Mouse (Mus musculus): Measurements from ENCODE around the gene Car8. TPM values are rescaled to one million over a fixed set of nuclear protein-coding genes. Genes with fewer than 3 reads are reported as not detected.

The Car8 gene
- polyA plus RNA-seq, 1 experiment from 2014 or later: 40.1 TPM

DNA sequence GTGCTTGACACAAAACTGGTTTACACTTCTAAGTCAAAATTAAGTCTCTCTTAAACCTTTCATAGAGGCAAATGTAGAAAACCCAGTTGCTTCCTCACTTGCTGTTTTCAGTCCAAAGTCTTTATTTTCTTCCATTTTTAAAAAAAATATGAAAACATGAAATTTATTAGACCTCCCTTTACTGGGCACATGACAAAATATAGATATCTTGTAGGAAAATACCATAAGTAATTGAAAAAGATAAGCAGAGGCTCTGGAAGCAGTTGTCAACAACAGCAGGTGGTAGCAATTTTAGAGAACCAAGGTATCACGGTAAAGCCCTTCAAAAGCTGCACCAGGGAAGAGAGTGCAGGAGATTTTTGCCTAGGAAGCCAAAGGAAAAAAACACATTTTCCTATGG is 30.9 kb downstream of the Car8 start:
- Histone ChIP-seq H3K9me3 (ENCODE audit: control insufficient read depth, low read length) (no peaks in the 10 kb centered on the region), H3K4me2 (ENCODE audit: low read length) (no peak overlapping the region), H3K4me1 (ENCODE audit: control insufficient read depth, insufficient read depth, low read depth, low read length) (no peaks in the 10 kb centered on the region), H3K27me3 (replicated peaks; ENCODE audit: control insufficient read depth, insufficient read depth, low read length) (no peaks in the 10 kb centered on the region), H3K9ac (ENCODE audit: low read depth, low read length) (no peak overlapping the region), H3K4me3 (ENCODE audit: low read length) (no peak overlapping the region), H3K36me3 (ENCODE audit: control insufficient read depth, insufficient read depth, low read length) (no peaks in the 10 kb centered on the region), H3K27ac (ENCODE audit: low read depth, low read length) (no peak overlapping the region)
- no peak for ATAC-seq
- WGBS: 86% methylated on average over 1 of the region's 1 CpGs

DNA sequence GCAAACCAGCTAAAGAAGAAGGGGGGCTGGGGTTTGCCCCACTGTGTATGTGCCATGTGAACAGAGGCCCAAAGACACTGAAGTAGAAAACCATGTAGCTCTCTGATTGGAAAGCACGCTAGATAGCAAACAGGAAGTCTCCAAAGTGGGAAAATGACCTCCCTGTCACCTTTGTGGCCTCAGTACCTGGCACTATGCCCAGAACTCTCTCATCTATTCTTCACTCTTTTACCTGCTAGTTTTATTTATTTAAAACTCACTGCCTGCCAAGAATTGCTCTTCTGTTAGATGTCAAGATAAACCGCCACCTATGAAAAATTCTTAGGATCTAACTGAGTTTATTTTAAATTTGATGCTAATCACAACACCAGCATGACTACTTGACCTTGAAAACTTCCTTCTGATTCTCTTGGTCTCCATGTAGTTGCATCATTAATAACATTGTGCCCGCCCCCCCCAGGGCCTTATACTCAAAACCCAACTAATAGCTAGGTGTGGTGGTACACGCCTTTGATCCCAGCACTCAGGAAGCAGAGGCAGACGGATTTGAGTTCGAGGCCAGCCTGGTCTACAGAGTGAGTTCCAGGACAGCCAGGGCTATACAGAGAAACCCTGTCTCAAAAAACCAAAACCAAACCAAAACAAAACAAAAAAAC is 31.8 kb downstream of the Car8 start:
- Histone ChIP-seq H3K27ac (ENCODE audit: low read depth, low read length) (no peak overlapping the region), H3K4me2 (ENCODE audit: low read length) (no peak overlapping the region), H3K9ac (ENCODE audit: low read depth, low read length) (no peak overlapping the region), H3K9me3 (ENCODE audit: control insufficient read depth, low read length) (no peaks in the 10 kb centered on the region), H3K4me3 (ENCODE audit: low read length) (no peak overlapping the region), H3K27me3 (replicated peaks; ENCODE audit: control insufficient read depth, insufficient read depth, low read length) (no peaks in the 10 kb centered on the region), H3K4me1 (ENCODE audit: control insufficient read depth, insufficient read depth, low read depth, low read length) (no peaks in the 10 kb centered on the region), H3K36me3 (ENCODE audit: control insufficient read depth, insufficient read depth, low read length) (no peaks in the 10 kb centered on the region)
- WGBS: 93% methylated on average over 6 of the region's 6 CpGs
- no peak for ATAC-seq

DNA sequence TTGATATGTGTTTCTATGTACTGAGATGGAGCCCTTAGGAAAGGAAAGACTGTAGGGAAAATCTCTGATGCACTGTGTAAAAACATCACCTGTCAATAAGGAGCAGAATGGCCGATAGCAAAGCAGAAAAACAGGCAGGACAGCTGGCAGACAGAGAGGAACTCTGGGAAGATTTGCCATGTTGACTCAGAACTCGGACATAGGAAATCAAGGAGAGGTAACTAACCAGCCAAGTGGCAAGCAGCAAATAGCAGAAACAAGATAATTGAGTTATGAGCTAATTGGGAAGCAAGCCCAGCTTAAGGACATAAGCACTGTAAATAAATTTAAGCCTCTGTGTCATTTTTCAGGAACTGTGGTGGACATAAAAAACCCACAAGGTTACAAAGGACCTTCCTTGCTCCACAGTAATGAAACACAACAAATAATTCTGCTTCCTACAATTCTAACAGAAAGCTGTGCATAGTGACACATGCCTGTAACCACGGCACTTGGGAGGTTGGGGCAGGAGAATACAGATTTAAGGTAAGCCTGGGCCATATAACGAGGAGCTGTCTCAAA is 33.7 kb downstream of the Car8 start:
- Histone ChIP-seq H3K9ac (ENCODE audit: low read depth, low read length) (no peak overlapping the region), H3K4me2 (ENCODE audit: low read length) (no peak overlapping the region), H3K9me3 (ENCODE audit: control insufficient read depth, low read length) (no peaks in the 10 kb centered on the region), H3K4me1 (ENCODE audit: control insufficient read depth, insufficient read depth, low read depth, low read length) (no peaks in the 10 kb centered on the region), H3K27me3 (replicated peaks; ENCODE audit: control insufficient read depth, insufficient read depth, low read length) (no peaks in the 10 kb centered on the region), H3K27ac (ENCODE audit: low read depth, low read length) (no peak overlapping the region), H3K4me3 (ENCODE audit: low read length) (no peak overlapping the region), H3K36me3 (ENCODE audit: control insufficient read depth, insufficient read depth, low read length) (no peaks in the 10 kb centered on the region)
- WGBS: 73% methylated on average over 4 of the region's 4 CpGs
- ATAC-seq: no peak

DNA sequence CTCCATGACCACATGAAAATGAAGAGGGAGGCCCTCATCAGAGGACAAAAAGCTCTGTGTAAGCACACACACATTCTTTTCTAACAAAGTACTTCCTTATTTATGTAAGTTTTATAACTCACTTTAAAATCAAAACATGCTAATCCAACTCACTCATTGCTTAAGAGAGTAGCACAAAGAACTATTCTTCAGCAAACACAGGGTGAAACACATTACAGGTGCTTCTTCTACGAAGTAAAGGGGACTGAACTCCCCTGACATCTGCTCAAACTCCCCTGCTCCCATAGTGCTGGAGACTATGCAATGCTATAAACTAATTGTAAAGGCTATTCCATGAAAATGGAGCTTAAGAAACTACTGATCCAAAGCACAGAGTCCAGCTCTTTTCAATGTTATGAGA is 35.5 kb downstream of the Car8 start:
- H3K27ac ChIP-seq (ENCODE audit: low read depth, low read length): no peak overlapping the region
- H3K27me3 ChIP-seq (replicated peaks; ENCODE audit: control insufficient read depth, insufficient read depth, low read length): no peaks in the 10 kb centered on the region
- H3K4me2 ChIP-seq (ENCODE audit: low read length): no peak overlapping the region
- H3K9me3 ChIP-seq (ENCODE audit: control insufficient read depth, low read length): no peaks in the 10 kb centered on the region
- no peak for ATAC-seq
- no peak overlapping the region for H3K9ac ChIP-seq (ENCODE audit: low read depth, low read length)
- no peak overlapping the region for H3K4me3 ChIP-seq (ENCODE audit: low read length)
- WGBS: 73% methylated on average over 1 of the region's 1 CpGs
- no peaks in the 10 kb centered on the region for H3K4me1 ChIP-seq (ENCODE audit: control insufficient read depth, insufficient read depth, low read depth, low read length)
- H3K36me3 ChIP-seq (ENCODE audit: control insufficient read depth, insufficient read depth, low read length): no peaks in the 10 kb centered on the region

DNA sequence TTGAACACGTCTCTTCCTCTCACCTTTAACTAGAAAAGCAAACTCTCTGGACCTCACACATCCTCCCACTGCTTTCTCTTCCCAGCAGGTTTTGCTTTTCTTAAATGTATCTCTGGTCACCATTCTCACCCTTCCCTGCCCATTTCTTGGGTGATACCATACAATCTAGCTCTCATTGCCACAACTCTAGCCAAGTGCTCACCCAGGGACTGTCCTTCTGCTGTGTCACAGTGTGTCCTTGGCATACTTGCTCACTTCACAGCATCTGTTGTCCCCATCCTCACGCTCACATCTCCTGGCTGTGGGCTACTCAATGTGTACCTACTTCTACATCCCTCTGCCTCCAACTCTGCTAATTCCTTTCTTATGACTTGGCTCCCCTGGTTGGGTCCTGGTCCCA is 37.2 kb downstream of the Car8 start:
- WGBS: 85% methylated on average over 2 of the region's 2 CpGs
- H3K27me3 ChIP-seq (replicated peaks; ENCODE audit: control insufficient read depth, insufficient read depth, low read length): no peaks in the 10 kb centered on the region
- H3K4me2 ChIP-seq (ENCODE audit: low read length): no peak overlapping the region
- no peak overlapping the region for H3K27ac ChIP-seq (ENCODE audit: low read depth, low read length)
- H3K9me3 ChIP-seq (ENCODE audit: control insufficient read depth, low read length): no peaks in the 10 kb centered on the region
- ATAC-seq: no peak
- no peak overlapping the region for H3K9ac ChIP-seq (ENCODE audit: low read depth, low read length)
- no peaks in the 10 kb centered on the region for H3K36me3 ChIP-seq (ENCODE audit: control insufficient read depth, insufficient read depth, low read length)
- no peaks in the 10 kb centered on the region for H3K4me1 ChIP-seq (ENCODE audit: control insufficient read depth, insufficient read depth, low read depth, low read length)
- no peak overlapping the region for H3K4me3 ChIP-seq (ENCODE audit: low read length)

DNA sequence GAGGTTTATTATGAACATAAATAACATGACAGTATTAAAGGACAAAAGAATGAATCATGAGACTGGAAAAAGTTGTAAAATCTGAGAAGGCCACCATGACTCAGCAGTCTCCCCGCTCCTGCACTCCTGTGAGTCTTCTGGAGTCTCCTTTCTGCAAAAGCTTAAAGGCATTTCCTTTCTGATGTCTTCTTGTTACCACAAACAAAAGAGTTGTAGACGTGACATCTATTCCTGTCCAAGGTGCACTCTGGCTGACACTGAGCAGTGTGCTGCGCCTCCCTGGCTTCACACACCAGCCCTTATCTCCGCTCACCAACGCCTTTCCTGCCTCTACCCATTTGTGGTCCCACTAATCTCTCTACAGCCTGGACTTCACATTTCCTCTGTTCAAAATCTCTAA is 38.8 kb downstream of the Car8 start:
- H3K4me2 ChIP-seq (ENCODE audit: low read length): no peak overlapping the region
- H3K4me3 ChIP-seq (ENCODE audit: low read length): no peak overlapping the region
- ATAC-seq: no peak
- no peaks in the 10 kb centered on the region for H3K27me3 ChIP-seq (replicated peaks; ENCODE audit: control insufficient read depth, insufficient read depth, low read length)
- no peak overlapping the region for H3K9ac ChIP-seq (ENCODE audit: low read depth, low read length)
- no peaks in the 10 kb centered on the region for H3K36me3 ChIP-seq (ENCODE audit: control insufficient read depth, insufficient read depth, low read length)
- no peaks in the 10 kb centered on the region for H3K9me3 ChIP-seq (ENCODE audit: control insufficient read depth, low read length)
- H3K27ac ChIP-seq (ENCODE audit: low read depth, low read length): no peak overlapping the region
- 83% methylated on average over 5 of the region's 5 CpGs for WGBS
- no peaks in the 10 kb centered on the region for H3K4me1 ChIP-seq (ENCODE audit: control insufficient read depth, insufficient read depth, low read depth, low read length)

DNA sequence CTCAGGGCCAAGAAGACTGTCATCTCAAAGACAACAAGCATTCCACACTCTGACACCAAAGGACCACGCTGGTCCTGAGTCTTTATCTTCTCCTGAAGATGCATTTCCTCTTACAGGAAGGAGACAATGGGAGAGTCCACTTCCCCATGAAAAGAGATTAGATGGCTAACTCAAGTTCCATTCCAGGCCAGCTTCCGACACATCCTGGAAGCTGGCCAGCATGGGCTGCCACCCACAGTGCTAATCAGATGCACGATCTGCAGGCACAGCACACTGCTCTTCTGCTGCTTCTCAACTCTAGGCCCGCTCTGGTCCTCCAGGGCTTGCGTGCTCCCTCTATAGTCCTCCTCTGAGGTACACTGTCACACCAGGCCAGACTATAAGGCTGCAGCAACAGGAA is 40.8 kb downstream of the Car8 start:
- H3K9ac ChIP-seq (ENCODE audit: low read depth, low read length): no peak overlapping the region
- no peaks in the 10 kb centered on the region for H3K4me1 ChIP-seq (ENCODE audit: control insufficient read depth, insufficient read depth, low read depth, low read length)
- H3K36me3 ChIP-seq (ENCODE audit: control insufficient read depth, insufficient read depth, low read length): no peaks in the 10 kb centered on the region
- no peaks in the 10 kb centered on the region for H3K9me3 ChIP-seq (ENCODE audit: control insufficient read depth, low read length)
- no peak overlapping the region for H3K4me2 ChIP-seq (ENCODE audit: low read length)
- ATAC-seq: no peak
- 66% methylated on average over 5 of the region's 5 CpGs for WGBS
- H3K27ac ChIP-seq (ENCODE audit: low read depth, low read length): no peak overlapping the region
- H3K27me3 ChIP-seq (replicated peaks; ENCODE audit: control insufficient read depth, insufficient read depth, low read length): no peaks in the 10 kb centered on the region
- H3K4me3 ChIP-seq (ENCODE audit: low read length): no peak overlapping the region

DNA sequence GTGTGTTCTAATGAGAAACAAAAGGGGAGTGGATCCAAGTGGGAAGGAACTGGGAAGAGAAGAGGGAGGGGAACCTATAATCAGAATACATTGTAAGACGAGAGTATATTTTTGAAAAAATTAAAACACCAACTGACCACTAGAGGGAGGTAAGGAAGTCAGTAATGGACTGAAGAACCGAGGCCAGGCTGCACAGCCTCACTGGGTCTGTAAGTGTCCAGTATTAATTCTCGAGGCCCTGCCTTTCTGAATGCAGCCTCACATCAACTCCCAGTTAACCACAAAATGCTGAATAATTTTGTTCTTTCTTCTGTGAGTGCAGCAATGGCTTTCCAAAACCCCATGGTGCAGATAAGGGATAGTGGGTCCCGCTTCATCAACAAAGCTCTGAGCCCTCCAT is 48.4 kb downstream of the Car8 start:
- ATAC-seq: no peak
- no peak overlapping the region for H3K4me2 ChIP-seq (ENCODE audit: low read length)
- H3K4me1 ChIP-seq (ENCODE audit: control insufficient read depth, insufficient read depth, low read depth, low read length): no peaks in the 10 kb centered on the region
- H3K4me3 ChIP-seq (ENCODE audit: low read length): no peak overlapping the region
- H3K27me3 ChIP-seq (replicated peaks; ENCODE audit: control insufficient read depth, insufficient read depth, low read length): no peaks in the 10 kb centered on the region
- H3K9ac ChIP-seq (ENCODE audit: low read depth, low read length): no peak overlapping the region
- H3K9me3 ChIP-seq (ENCODE audit: control insufficient read depth, low read length): no peaks in the 10 kb centered on the region
- H3K27ac ChIP-seq (ENCODE audit: low read depth, low read length): no peak overlapping the region
- H3K36me3 ChIP-seq (ENCODE audit: control insufficient read depth, insufficient read depth, low read length): no peaks in the 10 kb centered on the region
- 84% methylated on average over 4 of the region's 4 CpGs for WGBS

DNA sequence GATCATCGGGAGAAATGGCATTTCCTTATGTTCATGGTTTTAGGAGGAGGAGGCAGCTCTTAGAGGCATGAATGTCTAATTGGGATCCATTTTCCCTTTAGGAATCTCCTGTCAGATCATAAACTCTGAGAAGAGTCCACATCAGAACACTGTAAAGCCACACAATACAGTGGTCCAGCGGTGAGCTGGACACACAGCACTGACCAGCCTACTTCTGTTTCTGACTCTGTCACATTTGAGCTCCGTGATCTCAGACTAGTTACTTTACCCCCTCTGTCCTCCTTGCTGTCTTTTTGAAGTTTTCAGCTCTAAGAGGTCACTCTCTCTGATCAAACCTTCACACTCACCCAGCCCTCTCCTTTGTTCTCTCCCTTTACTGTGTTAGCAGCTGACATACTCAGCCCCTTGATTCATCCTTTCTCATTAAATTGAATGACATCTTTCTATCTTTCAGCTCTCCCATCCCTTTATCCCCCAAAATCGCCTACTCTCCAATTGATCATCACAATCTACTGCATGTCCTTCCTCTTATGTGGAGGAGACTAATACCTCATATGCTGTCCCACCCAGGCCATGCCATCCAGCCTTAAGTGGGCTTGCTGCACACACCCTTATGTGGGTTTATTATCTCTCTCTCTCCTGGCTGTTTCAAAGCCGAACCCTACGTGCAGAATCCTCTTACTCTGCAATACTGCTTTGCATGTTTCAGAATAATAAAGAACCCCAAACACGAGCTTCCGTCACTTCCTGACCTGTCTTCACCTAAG is 51.7 kb downstream of the Car8 start:
- H3K27me3 ChIP-seq (replicated peaks; ENCODE audit: control insufficient read depth, insufficient read depth, low read length): no peaks in the 10 kb centered on the region

More for the DNA sequence above, 51.7 kb downstream of the Car8 start:
- WGBS: 69% methylated on average over 8 of the region's 8 CpGs
- H3K36me3 ChIP-seq (ENCODE audit: control insufficient read depth, insufficient read depth, low read length): no peaks in the 10 kb centered on the region
- no peaks in the 10 kb centered on the region for H3K4me1 ChIP-seq (ENCODE audit: control insufficient read depth, insufficient read depth, low read depth, low read length)
- H3K27ac ChIP-seq (ENCODE audit: low read depth, low read length): no peak overlapping the region
- H3K9me3 ChIP-seq (ENCODE audit: control insufficient read depth, low read length): no peaks in the 10 kb centered on the region
- no peak overlapping the region for H3K9ac ChIP-seq (ENCODE audit: low read depth, low read length)
- no peak overlapping the region for H3K4me3 ChIP-seq (ENCODE audit: low read length)
- no peak for ATAC-seq
- H3K4me2 ChIP-seq (ENCODE audit: low read length): no peak overlapping the region

Data from hindbrain, embryonic 16.5 days (tissue).